19 mouse cellular contexts compared by ENCODE assay signal in genomic region chr2:13800639-13801038, GRCm38 (mm10). TPM values are rescaled to one million over a fixed set of nuclear protein-coding genes. Genes with fewer than 3 reads are reported as not detected.
DNase-seq lines count a peak whose midpoint lies in the region; ATAC-seq and TF ChIP-seq lines count a peak whose summit lies in the region.
"Had no signal": no experiment of that assay in that cellular context is flagged by ENCODE, and none has a peak within 500 bp of the region (broad histone marks: within the 10 kb centered on the region; RNA-seq: fewer than 3 reads in every experiment).

No protein-coding gene starts in this region.

- no peak for TF ChIP-seq CTCF in midbrain, postnatal 0 days (IDR thresholded peaks at IDR 0.05)

- H3K4me3 ChIP-seq in heart, embryonic 10.5 days, result no peak overlapping the region
- H3K4me3 ChIP-seq in midbrain, embryonic 11.5 days (ENCODE audit: low read depth, low read length), result no peak overlapping the region
- H3K4me3 ChIP-seq in midbrain, postnatal 0 days (ENCODE audit: low read depth, low read length), result no peak overlapping the region

- H3K4me1 ChIP-seq in heart, embryonic 10.5 days, result no peaks in the 10 kb centered on the region
- H3K4me1 ChIP-seq in midbrain, embryonic 11.5 days (ENCODE audit: control insufficient read depth, insufficient read depth, low read length), result no peaks in the 10 kb centered on the region
- no peaks in the 10 kb centered on the region for H3K4me1 ChIP-seq in midbrain, postnatal 0 days (ENCODE audit: insufficient read depth, low read length)

- 86% methylated on average over 2 of the region's 2 CpGs for WGBS in heart, embryonic 10.5 days
- WGBS in midbrain, embryonic 11.5 days, result 87% methylated on average over 2 of the region's 2 CpGs
- WGBS in midbrain, postnatal 0 days, result 93% methylated on average over 2 of the region's 2 CpGs

- peak; percentile 61 for DNase-seq in heart, adult 11 months
- DNase-seq in heart, embryonic 10.5 days (ENCODE audit: low spot score), result no peak
- peak; percentile 80 for DNase-seq in midbrain, embryonic 11.5 days (ENCODE audit: low spot score, missing footprints)
- DNase-seq in midbrain, postnatal 0 days (ENCODE audit: low spot score), result no peak
- DNase-seq: adrenal gland, adult 2 months; adrenal gland, adult 8-10 months; adrenal gland, postnatal 10 days; adrenal gland, postnatal 14 days; adrenal gland, postnatal 25 days; adrenal gland, postnatal 36 days; B cell, adult 2 months; cerebellum, adult 11 months; cerebellum, adult 11-12 months; cerebellum, adult 18-20 months had no signal

- no peak for ATAC-seq in midbrain, embryonic 11.5 days (ENCODE audit: low FRiP score)
- no peak for ATAC-seq in midbrain, postnatal 0 days (ENCODE audit: low FRiP score)
- ATAC-seq: activated CD4-positive, CD25-positive, alpha-beta regulatory T cell, adult 4 months; CD4-positive, CD25-positive, alpha-beta regulatory T cell, adult 4 months; Patski had no signal

- H3K9ac ChIP-seq in midbrain, embryonic 11.5 days (ENCODE audit: low read length), result no peak overlapping the region
- H3K9ac ChIP-seq in midbrain, postnatal 0 days (replicated peaks; ENCODE audit: low read length, poor library complexity, severe bottlenecking), result no peak overlapping the region

- H3K27ac ChIP-seq in heart, embryonic 10.5 days, result no peak overlapping the region
- no peak overlapping the region for H3K27ac ChIP-seq in midbrain, embryonic 11.5 days (ENCODE audit: low read depth, low read length)
- no peak overlapping the region for H3K27ac ChIP-seq in midbrain, postnatal 0 days (ENCODE audit: low read depth, low read length)

- H3K36me3 ChIP-seq in heart, embryonic 10.5 days, result no peaks in the 10 kb centered on the region
- no peaks in the 10 kb centered on the region for H3K36me3 ChIP-seq in midbrain, embryonic 11.5 days (ENCODE audit: control insufficient read depth, insufficient read depth, low read length)
- no peaks in the 10 kb centered on the region for H3K36me3 ChIP-seq in midbrain, postnatal 0 days (ENCODE audit: insufficient read depth, low read length)
- H3K36me3 ChIP-seq: G1E had no signal

- H3K27me3 ChIP-seq in heart, embryonic 10.5 days (ENCODE audit: insufficient read depth, poor library complexity, severe bottlenecking), result no peaks in the 10 kb centered on the region; the same call in 1 of the 2 replicates
- H3K27me3 ChIP-seq in midbrain, embryonic 11.5 days (ENCODE audit: control insufficient read depth, insufficient read depth, low read length), result no peaks in the 10 kb centered on the region
- H3K27me3 ChIP-seq in midbrain, postnatal 0 days (ENCODE audit: insufficient read depth, low read length), result no peaks in the 10 kb centered on the region

- no peaks in the 10 kb centered on the region for H3K9me3 ChIP-seq in heart, embryonic 10.5 days
- no peaks in the 10 kb centered on the region for H3K9me3 ChIP-seq in midbrain, embryonic 11.5 days (ENCODE audit: control insufficient read depth, low read length)
- H3K9me3 ChIP-seq in midbrain, postnatal 0 days (ENCODE audit: low read length), result no peaks in the 10 kb centered on the region
- H3K9me3 ChIP-seq: G1E had no signal

- H3K4me2 ChIP-seq in midbrain, embryonic 11.5 days, result no peak overlapping the region
- H3K4me2 ChIP-seq in midbrain, postnatal 0 days (ENCODE audit: low read depth, low read length, poor library complexity, severe bottlenecking), result no peak overlapping the region

RNA-seq across cellular contexts. Expression of gene St8sia6, which starts 6.8 kb away (rescaled TPM):
- polyA plus RNA-seq in heart, embryonic 10.5 days (2016; fragmentation: Nextera tagmentation; extraction: Ambion mirVana), result 0.10 and 0.15 TPM in 2 replicates
- polyA plus RNA-seq in midbrain, embryonic 11.5 days (2014; fragmentation: Nextera tagmentation; extraction: Ambion mirVana), result 0.18 and 0.20 TPM in 2 replicates
- 2.1 and 2.6 TPM in 2 replicates for total RNA-seq in midbrain, postnatal 0 days (2014; rRNA removed)
- polyA plus RNA-seq in midbrain, postnatal 0 days (2015; fragmentation: Nextera tagmentation; extraction: Ambion mirVana), result 3.4 TPM in 2 replicates
- total RNA-seq: MEL had no signal
- polyA plus RNA-seq: G1E had no signal

Comparison
In these comparisons a context has a peak if more than half of its experiments do, and no peak if none do; other contexts are left out.
1. DNase-seq: peak in heart, adult 11 months (single experiment) and midbrain, embryonic 11.5 days (single experiment); none in heart, embryonic 10.5 days (single experiment) and midbrain, postnatal 0 days (single experiment).